ENCODE assay signal across 8 mouse cellular contexts in genomic region chr3:38482749-38483148, GRCm38 (mm10). TPM values are rescaled to one million over a fixed set of nuclear protein-coding genes. Genes with fewer than 3 reads are reported as not detected.
DNase-seq lines count a peak whose midpoint lies in the region; ATAC-seq and TF ChIP-seq lines count a peak whose summit lies in the region.

No protein-coding gene starts in this region.

- no peaks in the 10 kb centered on the region for H3K27me3 ChIP-seq in limb, embryonic 12.5 days
- no peaks in the 10 kb centered on the region for H3K27me3 ChIP-seq in neural tube, embryonic 13.5 days

- no peak for TF ChIP-seq CTCF in left cerebral cortex, adult 2 months (IDR thresholded peaks at IDR 0.05)

- 37% methylated on average over 11 of the region's 11 CpGs for WGBS in limb, embryonic 12.5 days
- whole genome bisulfite sequencing in neural tube, embryonic 13.5 days = 13% methylated on average over 11 of the region's 11 CpGs

- ATAC-seq in limb, embryonic 12.5 days (ENCODE audit: insufficient number of reproducible peaks, insufficient read depth, low FRiP score, low TSS enrichment, low read depth) = no peak
- no peak for ATAC-seq in neural tube, embryonic 13.5 days (ENCODE audit: low read depth)

- H3K9me3 ChIP-seq in limb, embryonic 12.5 days = 0 out of 2 replicates have a peak, but pooled peaks cover 2% of the 10 kb centered on the region
- H3K9me3 ChIP-seq in neural tube, embryonic 13.5 days = no peaks in the 10 kb centered on the region

- H3K4me2 ChIP-seq in limb, embryonic 12.5 days = peak overlapping the region; percentile 75
- peak overlapping the region; percentile 92 for H3K4me2 ChIP-seq in neural tube, embryonic 13.5 days

- intact Hi-C loops in left cerebral cortex, adult 2 months (cut with DNase I) = loop anchor here (5.0 kb wide), 3 partner anchors 135 to 365 kb away; no protein-coding TSS in a partner anchor
- intact Hi-C loops in left cerebral cortex, postnatal 10 days (cut with DNase I) = loop anchor here (5.0 to 10.0 kb wide), 3 partner anchors 228 to 365 kb away; no protein-coding TSS in a partner anchor

- peak overlapping the region; percentile 28; the same call in 1 of the 2 replicates for H3K27ac ChIP-seq in left cerebral cortex, adult 2 months
- no peak overlapping the region for H3K27ac ChIP-seq in limb, embryonic 12.5 days
- H3K27ac ChIP-seq in neural tube, embryonic 13.5 days (replicated peaks) = peak overlapping the region; percentile 73

- DNase-seq in left cerebral cortex, adult 2 months (ENCODE audit: extremely low spot score in 1 of 2, low spot score in 2 of 2) = peak; percentile 16 to 27
- no peak for DNase-seq in left cerebral cortex, postnatal 10 days (ENCODE audit: extremely low spot score in 1 of 2, low spot score in 2 of 2)
- DNase-seq in cerebellum, adult 9-11 months = peak; percentile 32
- peak; percentile 9 for DNase-seq in gastrocnemius, postnatal 25 days
- DNase-seq in urinary bladder, postnatal 14 days (ENCODE audit: low spot score) = no peak
- no peak for DNase-seq in layer of hippocampus, adult 8-10 months (ENCODE audit: low spot score in 2 of 2)

- H3K36me3 ChIP-seq in limb, embryonic 12.5 days = peaks cover 28% of the 10 kb centered on the region
- H3K36me3 ChIP-seq in neural tube, embryonic 13.5 days = peaks cover 14% of the 10 kb centered on the region

- H3K9ac ChIP-seq in limb, embryonic 12.5 days (replicated peaks) = peak overlapping the region; percentile 94; the same call in 1 of the 2 replicates
- H3K9ac ChIP-seq in neural tube, embryonic 13.5 days = peak overlapping the region; percentile 96

- H3K4me3 ChIP-seq in left cerebral cortex, adult 2 months = peak overlapping the region; percentile 84
- H3K4me3 ChIP-seq in limb, embryonic 12.5 days (replicated peaks) = peak overlapping the region; percentile 88
- H3K4me3 ChIP-seq in neural tube, embryonic 13.5 days = peak overlapping the region; percentile 84

- peaks cover 40% of the 10 kb centered on the region for H3K4me1 ChIP-seq in limb, embryonic 12.5 days (replicated peaks)
- peaks cover 56% of the 10 kb centered on the region for H3K4me1 ChIP-seq in neural tube, embryonic 13.5 days (replicated peaks)

RNA-seq across cellular contexts. Expression of gene Ankrd50, which starts 1.9 kb away (rescaled TPM):
- total RNA-seq in left cerebral cortex, adult 2 months (2021) = 10 to 100 TPM; 83.7 to 88.0 TPM
- 10 to 100 TPM; 79.5 to 80.2 TPM for total RNA-seq in left cerebral cortex, postnatal 10 days (2021)
- 10 to 100 TPM in 1 of 2 experiments, 1 to 10 TPM in 1; 8.7 to 13.9 TPM for total RNA-seq in gastrocnemius, postnatal 25 days (2021)
- polyA plus RNA-seq in limb, embryonic 12.5 days (2016; fragmentation: Nextera tagmentation; extraction: Ambion mirVana) = 27.4 and 27.5 TPM in 2 replicates
- polyA plus RNA-seq in neural tube, embryonic 13.5 days (2015; fragmentation: Nextera tagmentation; extraction: Ambion mirVana) = 22.3 and 26.3 TPM in 2 replicates
- 10 to 100 TPM; 44.6 to 60.4 (median 47.6) TPM for total RNA-seq in layer of hippocampus, adult 8-10 months (2022)

Comparison
In these comparisons a context has a peak if more than half of its experiments do, and no peak if none do; other contexts are left out.
1. DNase-seq: peak in left cerebral cortex, adult 2 months (2 of 2), cerebellum, adult 9-11 months (single experiment) and gastrocnemius, postnatal 25 days (single experiment); none in left cerebral cortex, postnatal 10 days (0 of 2), urinary bladder, postnatal 14 days (single experiment) and layer of hippocampus, adult 8-10 months (0 of 2).
2. Peak in every context shown above with its lines, with median percentiles within 50 percentile points of each other: H3K4me3 ChIP-seq.